Mouse (Mus musculus): ENCODE measurements around the gene Usp33. TPM values are rescaled to one million over a fixed set of nuclear protein-coding genes. Genes with fewer than 3 reads are reported as not detected.
A peak's percentile ranks its signal among the peaks of the same experiment; 100 is the strongest.
"Not testable (repeated sequence)": the region's sequence is repeated elsewhere in the genome, so short reads cannot be mapped to it uniquely, and the experiment has no call there.

Usp33 gene
- polyA plus RNA-seq (2012) = 0.29 and 0.37 TPM in 2 replicates

DNA sequence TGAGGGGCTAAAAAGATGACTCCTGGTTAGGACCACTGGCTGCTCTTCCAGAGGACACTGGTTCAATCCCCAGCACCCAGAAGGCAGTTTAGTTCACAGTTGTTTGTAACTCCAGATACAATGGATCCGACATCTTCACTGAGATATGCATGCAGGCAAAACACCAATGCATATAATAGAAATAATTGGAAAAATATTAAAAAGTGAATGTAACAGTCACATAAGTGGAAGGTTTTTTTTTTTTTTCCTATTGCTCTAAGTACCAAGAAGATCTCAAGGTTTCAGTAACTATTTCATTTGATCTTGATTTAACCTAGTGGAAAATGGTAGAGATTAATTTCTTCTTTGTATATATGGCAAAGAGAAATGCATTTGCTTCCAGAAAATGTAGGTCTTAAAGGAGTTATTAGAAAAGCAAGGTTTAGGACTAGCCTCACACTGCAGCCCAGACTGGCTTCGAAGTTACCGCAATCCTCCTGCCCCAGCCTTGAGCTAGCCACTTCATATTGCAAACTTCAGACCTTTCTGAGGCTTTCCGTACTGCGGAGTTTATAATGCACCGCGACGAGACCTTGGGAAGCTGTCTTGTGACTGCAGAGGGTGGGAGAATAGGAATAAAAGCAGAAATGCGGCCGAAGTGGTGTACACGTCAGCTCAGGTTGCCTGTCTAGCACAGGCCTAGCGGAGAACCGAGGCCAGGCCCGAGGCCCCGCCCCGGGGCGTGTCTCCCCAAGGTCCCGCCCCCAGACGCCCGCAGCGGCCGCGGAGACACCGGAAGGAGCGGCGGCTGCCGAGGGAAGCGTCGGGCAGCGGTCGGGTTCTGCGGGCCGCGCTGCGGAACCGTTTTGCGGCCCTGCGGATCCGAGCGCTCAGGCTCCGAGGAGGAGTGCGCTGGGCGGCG is at the start of gene Usp33:
TSS of gene Usp33 (plus strand) at position 747 of the 901 bp plus-strand sequence.
- Histone ChIP-seq H3K4me3 (replicated peaks) (peak within 1 kb of the TSS; percentile 77), H3K9me3 (ENCODE audit: control insufficient read depth, low read length) (no peaks in the 10 kb centered on the region), H3K4me1 (ENCODE audit: control insufficient read depth) (peaks cover 55% of the 10 kb centered on the region), H3K36me3 (ENCODE audit: control insufficient read depth) (peaks cover 23% of the 10 kb centered on the region), H3K27me3 (ENCODE audit: control insufficient read depth) (no peaks in the 10 kb centered on the region)
- TF ChIP-seq GATA1 (IDR thresholded peaks at IDR 0.05; ENCODE audit: low read length) (no peak), TAL1 (IDR thresholded peaks at IDR 0.05; ENCODE audit: low read length) (no peak)

DNA sequence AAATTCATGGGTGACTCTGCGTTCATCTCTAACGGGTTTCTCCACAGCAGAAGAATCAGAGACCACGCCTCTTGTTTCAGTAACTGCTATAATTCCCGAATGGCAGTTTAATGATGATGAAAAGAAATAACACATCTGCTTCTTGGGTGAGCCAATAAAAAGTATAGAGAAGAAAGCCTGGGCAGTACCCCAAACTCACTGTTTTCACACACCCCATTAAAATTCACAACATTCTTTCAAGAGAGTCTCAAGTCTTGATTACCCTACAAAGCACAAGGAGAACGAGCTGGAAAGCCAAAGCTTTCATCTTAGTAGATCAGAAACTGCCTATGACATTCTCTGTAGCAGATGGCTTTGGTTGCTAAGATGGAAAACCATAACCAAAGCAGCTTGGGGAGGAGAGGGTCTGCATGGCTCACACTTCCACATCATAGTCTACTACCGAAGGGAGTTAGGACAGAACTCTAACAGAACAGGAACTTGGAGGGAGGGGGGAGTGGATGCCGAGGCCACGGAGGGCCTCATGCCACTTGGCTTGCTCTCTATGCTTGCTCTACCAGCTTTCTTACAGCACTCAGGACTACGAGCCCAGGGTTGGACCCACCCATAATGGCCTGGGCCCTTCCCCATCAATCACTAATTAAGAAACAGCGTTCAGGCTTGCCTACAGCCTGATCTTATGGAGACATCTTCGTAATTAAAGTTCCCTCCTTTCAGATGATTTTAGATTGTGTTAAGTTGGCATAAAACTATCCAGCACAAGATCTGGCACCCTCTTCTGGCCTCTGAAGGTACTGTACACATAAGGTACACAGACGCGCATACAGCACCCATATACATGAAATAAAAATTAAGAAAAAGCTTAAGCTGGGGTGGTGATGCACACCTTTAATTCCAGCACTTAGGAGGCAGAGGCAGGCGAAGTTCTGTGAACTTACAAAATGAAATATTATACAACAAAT is 45.6 kb upstream of the Usp33 start:
- TF ChIP-seq GATA1 (IDR thresholded peaks at IDR 0.05; ENCODE audit: low read length) = no peak
- TF ChIP-seq TAL1 (IDR thresholded peaks at IDR 0.05; ENCODE audit: low read length) = no peak
- Histone ChIP-seq H3K9me3 (ENCODE audit: control insufficient read depth, low read length) (no peaks in the 10 kb centered on the region), H3K36me3 (ENCODE audit: control insufficient read depth) (peaks cover 21% of the 10 kb centered on the region), H3K4me1 (ENCODE audit: control insufficient read depth) (no peaks in the 10 kb centered on the region), H3K27me3 (ENCODE audit: control insufficient read depth) (no peaks in the 10 kb centered on the region), H3K4me3 (replicated peaks) (no peak overlapping the region)

DNA sequence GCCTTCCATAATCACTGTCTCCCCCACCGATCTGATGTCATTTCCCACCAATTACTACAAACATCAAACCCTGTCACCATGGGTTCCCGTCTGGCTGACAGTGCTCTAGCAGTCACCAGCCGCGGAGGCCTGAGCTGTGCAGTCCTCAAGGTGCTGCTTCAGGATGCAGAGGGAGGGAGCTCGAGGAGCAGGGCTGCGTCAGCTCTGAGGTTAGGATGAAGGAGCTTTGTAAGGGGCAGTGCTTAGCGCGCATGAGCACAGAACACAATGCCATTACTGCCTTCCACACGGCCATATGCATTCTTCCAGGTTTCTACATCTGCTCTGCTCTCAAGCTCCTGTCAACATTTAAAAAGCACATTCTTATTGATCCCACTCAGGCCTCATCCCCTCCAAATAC is 43.3 kb upstream of the Usp33 start:
- no peak overlapping the region for H3K4me3 ChIP-seq (replicated peaks)
- H3K4me1 ChIP-seq (ENCODE audit: control insufficient read depth) = no peaks in the 10 kb centered on the region
- H3K27me3 ChIP-seq (ENCODE audit: control insufficient read depth) = no peaks in the 10 kb centered on the region
- TF ChIP-seq GATA1 (IDR thresholded peaks at IDR 0.05; ENCODE audit: low read length) (no peak), TAL1 (IDR thresholded peaks at IDR 0.05; ENCODE audit: low read length) (no peak)
- H3K36me3 ChIP-seq (ENCODE audit: control insufficient read depth) = peaks cover 16% of the 10 kb centered on the region
- no peaks in the 10 kb centered on the region for H3K9me3 ChIP-seq (ENCODE audit: control insufficient read depth, low read length)

DNA sequence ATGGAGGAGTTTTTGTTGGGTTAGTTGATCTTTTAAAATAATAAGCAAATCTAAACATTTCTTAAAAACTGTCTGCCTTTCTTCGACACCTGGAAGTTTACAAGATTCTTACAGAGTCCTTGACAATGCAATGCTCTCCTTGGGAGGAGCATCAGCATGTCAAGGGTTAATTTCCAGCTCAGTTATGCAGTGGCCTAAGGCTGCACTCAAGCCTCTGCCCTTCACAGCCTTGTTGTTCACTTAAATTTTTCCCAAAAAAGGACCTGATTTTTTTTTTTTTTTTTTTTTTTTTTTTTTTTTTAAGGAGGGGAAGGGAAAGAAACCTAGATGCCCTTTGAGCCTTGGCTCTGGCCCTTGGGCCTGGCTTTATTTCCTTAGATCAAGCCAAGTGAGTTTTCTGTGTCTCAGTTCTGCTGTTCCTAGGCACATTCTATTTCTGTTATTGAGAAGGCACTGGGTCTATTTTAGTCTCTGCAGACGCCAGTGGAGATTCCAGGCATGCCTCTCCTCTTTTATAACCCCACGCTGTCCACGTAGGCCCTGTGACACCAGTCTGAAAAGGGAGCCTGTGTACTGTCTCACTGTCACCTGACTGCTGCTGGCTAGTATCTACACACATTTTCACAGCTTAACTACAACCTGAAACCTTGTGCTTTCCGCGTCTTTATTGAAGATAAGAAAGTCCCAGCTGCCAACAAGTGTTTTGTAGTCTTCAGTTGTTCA is 42.0 kb upstream of the Usp33 start:
- H3K36me3 ChIP-seq (ENCODE audit: control insufficient read depth) = peaks cover 16% of the 10 kb centered on the region

DNA sequence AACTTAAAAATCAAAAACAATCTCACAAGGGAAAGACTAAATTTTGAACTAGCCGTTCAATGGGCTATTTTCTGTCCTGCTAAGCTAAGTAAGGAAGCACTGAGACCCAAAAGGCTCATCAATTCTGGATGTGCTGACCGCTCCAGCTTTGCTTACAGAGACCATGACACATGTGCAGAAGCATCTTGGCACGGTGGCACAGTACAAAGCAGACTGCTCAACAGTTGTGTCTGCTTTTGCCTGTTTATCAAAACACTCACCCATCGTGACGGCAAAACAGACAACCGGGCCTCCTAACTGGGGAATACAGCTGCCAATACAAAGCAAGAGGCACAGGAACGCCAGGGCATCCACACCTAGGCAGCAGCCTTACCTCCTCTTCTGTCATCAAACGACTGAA is 41.2 kb upstream of the Usp33 start:
- H3K4me1 ChIP-seq (ENCODE audit: control insufficient read depth) = peaks cover 16% of the 10 kb centered on the region
- peaks cover 16% of the 10 kb centered on the region for H3K36me3 ChIP-seq (ENCODE audit: control insufficient read depth)
- H3K9me3 ChIP-seq (ENCODE audit: control insufficient read depth, low read length) = no peaks in the 10 kb centered on the region
- TF ChIP-seq TAL1 (IDR thresholded peaks at IDR 0.05; ENCODE audit: low read length) (no peak), GATA1 (IDR thresholded peaks at IDR 0.05; ENCODE audit: low read length) (no peak)
- no peaks in the 10 kb centered on the region for H3K27me3 ChIP-seq (ENCODE audit: control insufficient read depth)
- no peak overlapping the region for H3K4me3 ChIP-seq (replicated peaks)

More for the DNA sequence above, 42.0 kb upstream of the Usp33 start:
- Histone ChIP-seq H3K9me3 (ENCODE audit: control insufficient read depth, low read length) (no peaks in the 10 kb centered on the region), H3K4me3 (replicated peaks) (no peak overlapping the region), H3K4me1 (ENCODE audit: control insufficient read depth) (peaks cover 9% of the 10 kb centered on the region), H3K27me3 (ENCODE audit: control insufficient read depth) (no peaks in the 10 kb centered on the region)
- no peak for TF ChIP-seq GATA1 (IDR thresholded peaks at IDR 0.05; ENCODE audit: low read length)
- TF ChIP-seq TAL1 (IDR thresholded peaks at IDR 0.05; ENCODE audit: low read length) = peak; percentile 6; the same call in 1 of the 3 replicates

DNA sequence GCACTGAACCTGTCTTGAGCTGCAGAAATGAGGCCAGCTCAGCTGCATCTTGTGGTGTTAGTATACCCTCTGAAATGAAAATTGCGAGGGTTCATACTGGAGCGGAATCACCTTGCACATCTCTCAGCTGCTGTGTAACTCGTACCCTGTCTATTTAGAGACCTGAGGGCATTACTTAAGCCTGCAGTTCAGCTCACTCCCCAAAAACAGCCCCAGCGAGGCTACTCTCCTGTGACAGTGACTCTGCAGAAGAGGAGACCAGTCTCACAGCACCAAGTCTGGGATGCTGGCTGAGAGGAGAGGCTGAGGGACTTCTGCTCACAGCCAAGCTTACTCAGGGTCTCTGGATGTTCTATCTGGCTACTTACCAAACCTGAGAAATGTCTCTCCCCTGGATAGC is 40.3 kb upstream of the Usp33 start:
- Histone ChIP-seq H3K36me3 (ENCODE audit: control insufficient read depth) (peaks cover 16% of the 10 kb centered on the region), H3K9me3 (ENCODE audit: control insufficient read depth, low read length) (no peaks in the 10 kb centered on the region), H3K4me3 (replicated peaks) (no peak overlapping the region), H3K4me1 (ENCODE audit: control insufficient read depth) (peaks cover 16% of the 10 kb centered on the region), H3K27me3 (ENCODE audit: control insufficient read depth) (no peaks in the 10 kb centered on the region)
- TF ChIP-seq GATA1 (IDR thresholded peaks at IDR 0.05; ENCODE audit: low read length) (no peak), TAL1 (IDR thresholded peaks at IDR 0.05; ENCODE audit: low read length) (no peak)

DNA sequence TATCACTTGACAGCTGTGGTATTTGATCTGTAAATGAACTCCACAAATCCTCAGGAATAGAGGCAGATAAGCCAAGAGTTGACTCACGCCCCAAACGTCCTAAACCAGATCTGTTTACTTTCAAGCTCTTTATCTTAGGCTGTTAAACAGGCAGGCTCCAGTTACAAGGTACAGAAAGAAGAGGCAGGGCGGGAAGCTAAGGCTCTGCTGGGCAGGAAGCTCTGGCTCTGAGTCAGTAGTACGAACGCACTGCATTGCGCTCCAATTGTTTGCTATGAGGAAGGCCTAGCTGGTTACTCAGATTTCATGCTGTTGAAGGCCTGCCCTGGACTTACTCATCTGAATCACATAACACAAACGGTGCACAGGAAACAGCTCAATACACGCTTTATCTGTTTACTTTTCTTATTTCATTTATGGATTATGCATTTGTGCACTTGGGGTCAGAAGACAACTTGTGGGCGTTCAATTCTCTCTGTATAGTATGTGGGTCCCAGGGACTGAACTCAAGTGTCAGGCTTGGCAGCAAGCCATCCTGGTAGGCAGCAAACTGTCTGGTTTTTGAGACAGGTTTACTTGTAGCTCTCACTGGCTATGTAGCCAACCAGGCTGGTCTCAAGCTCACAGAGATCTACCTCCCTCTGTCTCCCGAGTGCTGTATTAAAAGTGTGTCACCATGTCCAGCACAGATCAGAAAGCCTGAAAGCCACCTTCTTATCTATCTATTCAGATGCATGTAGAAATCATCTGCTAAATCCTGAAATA is 37.6 kb upstream of the Usp33 start:
- Histone ChIP-seq H3K9me3 (ENCODE audit: control insufficient read depth, low read length) (no peaks in the 10 kb centered on the region), H3K27me3 (ENCODE audit: control insufficient read depth) (no peaks in the 10 kb centered on the region), H3K4me3 (replicated peaks) (no peak overlapping the region), H3K36me3 (ENCODE audit: control insufficient read depth) (peaks cover 18% of the 10 kb centered on the region), H3K4me1 (ENCODE audit: control insufficient read depth) (peaks cover 16% of the 10 kb centered on the region)
- no peak for TF ChIP-seq TAL1 (IDR thresholded peaks at IDR 0.05; ENCODE audit: low read length)
- no peak for TF ChIP-seq GATA1 (IDR thresholded peaks at IDR 0.05; ENCODE audit: low read length)

DNA sequence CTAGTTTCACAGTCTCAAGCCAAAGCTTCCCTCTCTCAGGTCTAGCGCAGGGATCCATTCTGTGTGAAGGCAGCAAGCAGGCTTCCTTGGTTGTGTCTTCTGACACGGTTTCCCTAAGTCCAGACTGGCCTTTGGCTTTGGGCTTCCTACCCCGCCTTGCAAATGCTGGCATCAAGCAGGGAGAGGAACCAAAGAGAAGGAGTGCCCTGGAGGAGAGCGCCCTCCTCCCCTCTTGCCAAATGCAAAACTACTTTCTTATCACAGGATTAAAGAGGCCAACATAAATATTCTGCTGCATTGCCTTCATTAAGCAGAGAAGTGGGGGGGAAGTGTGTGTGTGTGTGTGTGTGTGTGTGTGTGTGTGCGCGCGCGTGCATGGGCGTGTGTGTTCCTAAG is 37.0 kb upstream of the Usp33 start:
- TF ChIP-seq GATA1 (IDR thresholded peaks at IDR 0.05; ENCODE audit: low read length) (no peak), TAL1 (IDR thresholded peaks at IDR 0.05; ENCODE audit: low read length) (no peak)
- Histone ChIP-seq H3K9me3 (ENCODE audit: control insufficient read depth, low read length) (no peaks in the 10 kb centered on the region), H3K36me3 (ENCODE audit: control insufficient read depth) (peaks cover 18% of the 10 kb centered on the region), H3K27me3 (ENCODE audit: control insufficient read depth) (no peaks in the 10 kb centered on the region), H3K4me3 (replicated peaks) (no peak overlapping the region), H3K4me1 (ENCODE audit: control insufficient read depth) (peaks cover 16% of the 10 kb centered on the region)

DNA sequence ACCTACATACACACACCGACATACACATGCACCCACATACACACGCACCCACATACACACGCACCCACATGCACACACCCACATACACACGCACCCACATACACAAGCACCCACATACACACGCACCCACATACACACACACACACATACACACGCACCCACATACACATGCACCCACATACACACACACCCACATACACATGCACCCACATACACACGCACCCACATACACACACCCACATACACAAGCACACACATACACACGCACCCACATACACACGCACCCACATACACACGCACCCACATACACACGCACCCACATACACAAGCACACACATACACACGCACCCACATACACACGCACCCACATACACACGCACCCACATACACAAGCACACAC is 31.6 kb upstream of the Usp33 start:
- H3K4me3 ChIP-seq (replicated peaks); H3K27me3 ChIP-seq (ENCODE audit: control insufficient read depth); H3K4me1 ChIP-seq (ENCODE audit: control insufficient read depth); H3K9me3 ChIP-seq (ENCODE audit: control insufficient read depth, low read length): not testable (repeated sequence)
- peaks cover 14% of the 10 kb centered on the region for H3K36me3 ChIP-seq (ENCODE audit: control insufficient read depth)

All from erythroblast, embryonic 14.5 days (primary cell).